Mouse (Mus musculus): ENCODE measurements at regions not wholly inside any gene's neighbourhood (a gene's known extent, or its start where the extent isn't known, plus 50 kb on each side); places are given as distances from the start of the nearest gene placed in this dataset.

DNA sequence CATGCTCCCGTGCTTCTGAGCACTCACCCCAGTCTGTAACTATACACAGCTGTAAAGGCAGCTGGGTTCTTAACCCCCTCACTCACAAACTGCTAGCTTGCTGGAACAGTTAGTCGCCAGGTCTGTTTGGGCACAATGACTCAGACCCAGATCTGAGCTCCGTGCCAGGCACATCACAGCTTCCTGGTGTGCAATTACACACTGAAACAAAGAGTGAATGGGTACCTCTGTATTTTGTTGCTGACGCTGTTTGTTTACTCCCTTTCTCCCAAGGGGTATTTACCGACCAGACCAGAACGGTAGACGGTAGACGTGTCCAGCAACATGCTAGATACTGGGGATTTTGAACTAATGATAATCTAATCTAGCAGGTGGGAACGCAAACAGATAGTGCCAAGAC lies 99.3 kb downstream of the Sox4 start:
- Histone ChIP-seq H3K27ac (ENCODE audit: insufficient read depth, low read depth, low read length, poor library complexity, severe bottlenecking) (no peak overlapping the region), H3K4me1 (ENCODE audit: control insufficient read depth in 2 of 2, insufficient read depth in 2 of 2, low read length in 2 of 2, poor library complexity in 1 of 2) (no peaks in the 10 kb centered on the region), H3K4me3 (ENCODE audit: insufficient read depth in 1 of 2, low read depth in 1 of 2, low read length in 2 of 2, poor library complexity in 1 of 2, severe bottlenecking in 1 of 2) (no peak overlapping the region), H3K9ac (ENCODE audit: insufficient read depth, low read depth, low read length, poor library complexity, severe bottlenecking) (no peak overlapping the region), H3K9me3 (ENCODE audit: control insufficient read depth, insufficient read depth, low read depth, low read length) (no peaks in the 10 kb centered on the region), H3K36me3 (ENCODE audit: control insufficient read depth, insufficient read depth, low read length, poor library complexity, severe bottlenecking) (no peaks in the 10 kb centered on the region)
- no peak for TF ChIP-seq CHD2 (IDR thresholded peaks at IDR 0.05; ENCODE audit: low read depth, low read length)
- TF ChIP-seq HCFC1 (IDR thresholded peaks at IDR 0.05; ENCODE audit: borderline replicate concordance, insufficient read depth, low read length) = no peak
- no peak for TF ChIP-seq ZC3H11A (IDR thresholded peaks at IDR 0.05; ENCODE audit: borderline replicate concordance, low read depth, low read length)
- TF ChIP-seq MAFK (IDR thresholded peaks at IDR 0.05; ENCODE audit: insufficient read depth, low read depth, low read length) = no peak
- TF ChIP-seq ZNF384 (IDR thresholded peaks at IDR 0.05; ENCODE audit: low read depth, low read length) = no peak
- DNase-seq (ENCODE audit: low read depth, low spot score) = no peak
- in situ Hi-C loops (cut with MboI; ENCODE audit: low sequenced_read_pairs in 2 of 2, unreplicated experiment in 2 of 2) = no loop called here

- no peaks in the 10 kb centered on the region for H3K36me3 ChIP-seq (ENCODE audit: control insufficient read depth, insufficient read depth, low read length, poor library complexity, severe bottlenecking)
- in situ Hi-C loops (cut with MboI; ENCODE audit: low sequenced_read_pairs in 2 of 2, unreplicated experiment in 2 of 2) = no loop called here
- no peak for DNase-seq (ENCODE audit: low read depth, low spot score)
- no peaks in the 10 kb centered on the region for H3K9me3 ChIP-seq (ENCODE audit: control insufficient read depth, insufficient read depth, low read depth, low read length)
- H3K4me3 ChIP-seq (ENCODE audit: insufficient read depth in 1 of 2, low read depth in 1 of 2, low read length in 2 of 2, poor library complexity in 1 of 2, severe bottlenecking in 1 of 2) = no peak overlapping the region
- peaks cover 0 to 4% of the 10 kb centered on the region in 2 experiments; a peak in 1 of 4 replicates for H3K4me1 ChIP-seq (ENCODE audit: control insufficient read depth in 2 of 2, insufficient read depth in 2 of 2, low read length in 2 of 2, poor library complexity in 1 of 2)
- TF ChIP-seq ZC3H11A (IDR thresholded peaks at IDR 0.05; ENCODE audit: borderline replicate concordance, low read depth, low read length) = no peak
- no peak for TF ChIP-seq MAFK (IDR thresholded peaks at IDR 0.05; ENCODE audit: insufficient read depth, low read depth, low read length)
- no peak for TF ChIP-seq CHD2 (IDR thresholded peaks at IDR 0.05; ENCODE audit: low read depth, low read length)
- TF ChIP-seq HCFC1 (IDR thresholded peaks at IDR 0.05; ENCODE audit: borderline replicate concordance, insufficient read depth, low read length) = no peak
- no peak for TF ChIP-seq ZNF384 (IDR thresholded peaks at IDR 0.05; ENCODE audit: low read depth, low read length)
- H3K9ac ChIP-seq (ENCODE audit: insufficient read depth, low read depth, low read length, poor library complexity, severe bottlenecking) = no peak overlapping the region
- H3K27ac ChIP-seq (ENCODE audit: insufficient read depth, low read depth, low read length, poor library complexity, severe bottlenecking) = no peak overlapping the region
These were observed 105.2 kb downstream of the Sox4 start for GRCm38 (mm10) chr13:28848305-28848704.

DNA sequence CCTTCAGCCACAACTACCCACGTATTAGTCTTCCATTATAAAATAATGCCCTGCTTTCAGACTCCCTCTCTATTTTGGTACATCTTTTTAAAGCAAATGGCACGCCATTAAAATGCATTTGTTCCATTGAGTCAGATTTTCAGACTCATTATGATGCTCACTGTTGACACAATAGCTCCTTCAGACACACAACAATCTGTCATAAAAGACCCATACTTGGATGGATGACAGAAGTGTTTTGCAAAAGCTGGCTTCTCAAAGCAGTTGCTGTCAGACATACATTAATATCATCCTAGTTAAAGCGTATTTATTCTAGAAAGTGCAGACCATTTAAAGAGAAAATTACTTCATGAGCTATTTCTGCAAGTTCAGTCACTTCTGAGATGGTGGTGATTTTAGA lies 106.0 kb downstream of the Sox4 start:
- H3K36me3 ChIP-seq (ENCODE audit: control insufficient read depth, insufficient read depth, low read length, poor library complexity, severe bottlenecking) = no peaks in the 10 kb centered on the region
- no peak for TF ChIP-seq ZNF384 (IDR thresholded peaks at IDR 0.05; ENCODE audit: low read depth, low read length)
- TF ChIP-seq HCFC1 (IDR thresholded peaks at IDR 0.05; ENCODE audit: borderline replicate concordance, insufficient read depth, low read length) = no peak
- no peak for TF ChIP-seq ZC3H11A (IDR thresholded peaks at IDR 0.05; ENCODE audit: borderline replicate concordance, low read depth, low read length)
- TF ChIP-seq CHD2 (IDR thresholded peaks at IDR 0.05; ENCODE audit: low read depth, low read length) = no peak
- TF ChIP-seq MAFK (IDR thresholded peaks at IDR 0.05; ENCODE audit: insufficient read depth, low read depth, low read length) = no peak
- no peak overlapping the region for H3K27ac ChIP-seq (ENCODE audit: insufficient read depth, low read depth, low read length, poor library complexity, severe bottlenecking)
- in situ Hi-C loops (cut with MboI; ENCODE audit: low sequenced_read_pairs in 2 of 2, unreplicated experiment in 2 of 2) = no loop called here
- H3K4me1 ChIP-seq (ENCODE audit: control insufficient read depth in 2 of 2, insufficient read depth in 2 of 2, low read length in 2 of 2, poor library complexity in 1 of 2) = peaks cover 0 to 7% of the 10 kb centered on the region in 2 experiments; a peak in 2 of 4 replicates
- no peak overlapping the region for H3K4me3 ChIP-seq (ENCODE audit: insufficient read depth in 1 of 2, low read depth in 1 of 2, low read length in 2 of 2, poor library complexity in 1 of 2, severe bottlenecking in 1 of 2)
- no peak for DNase-seq (ENCODE audit: low read depth, low spot score)
- no peaks in the 10 kb centered on the region for H3K9me3 ChIP-seq (ENCODE audit: control insufficient read depth, insufficient read depth, low read depth, low read length)
- no peak overlapping the region for H3K9ac ChIP-seq (ENCODE audit: insufficient read depth, low read depth, low read length, poor library complexity, severe bottlenecking)

- DNase-seq (ENCODE audit: low read depth, low spot score) = peak; percentile 4
- Histone ChIP-seq H3K4me3 (ENCODE audit: insufficient read depth in 1 of 2, low read depth in 1 of 2, low read length in 2 of 2, poor library complexity in 1 of 2, severe bottlenecking in 1 of 2) (no peak overlapping the region), H3K27ac (ENCODE audit: insufficient read depth, low read depth, low read length, poor library complexity, severe bottlenecking) (no peak overlapping the region), H3K9me3 (ENCODE audit: control insufficient read depth, insufficient read depth, low read depth, low read length) (no peaks in the 10 kb centered on the region), H3K36me3 (ENCODE audit: control insufficient read depth, insufficient read depth, low read length, poor library complexity, severe bottlenecking) (no peaks in the 10 kb centered on the region), H3K4me1 (ENCODE audit: control insufficient read depth in 2 of 2, insufficient read depth in 2 of 2, low read length in 2 of 2, poor library complexity in 1 of 2) (peaks cover 0 to 7% of the 10 kb centered on the region in 2 experiments; a peak in 2 of 4 replicates), H3K9ac (ENCODE audit: insufficient read depth, low read depth, low read length, poor library complexity, severe bottlenecking) (no peak overlapping the region)
- in situ Hi-C loops (cut with MboI; ENCODE audit: low sequenced_read_pairs in 2 of 2, unreplicated experiment in 2 of 2) = no loop called here
- no peak for TF ChIP-seq MAFK (IDR thresholded peaks at IDR 0.05; ENCODE audit: insufficient read depth, low read depth, low read length)
- no peak for TF ChIP-seq ZNF384 (IDR thresholded peaks at IDR 0.05; ENCODE audit: low read depth, low read length)
- TF ChIP-seq CHD2 (IDR thresholded peaks at IDR 0.05; ENCODE audit: low read depth, low read length) = no peak
- TF ChIP-seq ZC3H11A (IDR thresholded peaks at IDR 0.05; ENCODE audit: borderline replicate concordance, low read depth, low read length) = no peak
- no peak for TF ChIP-seq HCFC1 (IDR thresholded peaks at IDR 0.05; ENCODE audit: borderline replicate concordance, insufficient read depth, low read length)
These were observed 109.0 kb downstream of the Sox4 start for GRCm38 (mm10) chr13:28844495-28844894.

DNA sequence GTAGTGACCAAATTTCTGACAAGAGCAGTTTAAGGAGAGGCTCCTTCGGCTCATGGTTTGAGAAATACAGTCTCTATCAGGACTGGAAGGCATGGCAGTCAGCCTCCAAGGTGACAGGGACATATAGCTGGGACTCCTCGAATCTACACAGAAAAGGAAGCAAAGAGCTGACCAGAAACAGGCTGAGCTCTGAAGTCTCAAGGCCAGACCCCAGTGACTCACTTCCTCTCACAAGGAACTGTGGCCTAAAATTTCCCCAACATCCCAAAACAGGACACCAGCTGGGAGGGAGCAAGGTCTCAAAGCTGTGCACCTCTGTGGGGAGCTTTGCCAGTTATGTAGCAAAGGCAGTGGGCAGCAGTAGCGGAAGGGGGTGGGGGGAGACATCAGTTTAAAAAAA lies 110.7 kb downstream of the Sox4 start:
- no peak for DNase-seq (ENCODE audit: low read depth, low spot score)
- H3K4me1 ChIP-seq (ENCODE audit: control insufficient read depth in 2 of 2, insufficient read depth in 2 of 2, low read length in 2 of 2, poor library complexity in 1 of 2) = peaks cover 0 to 7% of the 10 kb centered on the region in 2 experiments; a peak in 2 of 4 replicates
- H3K4me3 ChIP-seq (ENCODE audit: insufficient read depth in 1 of 2, low read depth in 1 of 2, low read length in 2 of 2, poor library complexity in 1 of 2, severe bottlenecking in 1 of 2) = no peak overlapping the region
- TF ChIP-seq MAFK (IDR thresholded peaks at IDR 0.05; ENCODE audit: insufficient read depth, low read depth, low read length) (no peak), HCFC1 (IDR thresholded peaks at IDR 0.05; ENCODE audit: borderline replicate concordance, insufficient read depth, low read length) (no peak), CHD2 (IDR thresholded peaks at IDR 0.05; ENCODE audit: low read depth, low read length) (no peak), ZNF384 (IDR thresholded peaks at IDR 0.05; ENCODE audit: low read depth, low read length) (no peak), ZC3H11A (IDR thresholded peaks at IDR 0.05; ENCODE audit: borderline replicate concordance, low read depth, low read length) (no peak)
- H3K9ac ChIP-seq (ENCODE audit: insufficient read depth, low read depth, low read length, poor library complexity, severe bottlenecking) = no peak overlapping the region
- H3K9me3 ChIP-seq (ENCODE audit: control insufficient read depth, insufficient read depth, low read depth, low read length) = no peaks in the 10 kb centered on the region
- in situ Hi-C loops (cut with MboI; ENCODE audit: low sequenced_read_pairs in 2 of 2, unreplicated experiment in 2 of 2) = no loop called here
- no peak overlapping the region for H3K27ac ChIP-seq (ENCODE audit: insufficient read depth, low read depth, low read length, poor library complexity, severe bottlenecking)
- H3K36me3 ChIP-seq (ENCODE audit: control insufficient read depth, insufficient read depth, low read length, poor library complexity, severe bottlenecking) = no peaks in the 10 kb centered on the region

Measured in ES-E14 (cell line).